Mouse (Mus musculus): ENCODE data around the gene Slc35e1. TPM values are rescaled to one million over a fixed set of nuclear protein-coding genes. Genes with fewer than 3 reads are reported as not detected.

The Slc35e1 gene
- total RNA-seq, 2 experiments from 2014 or later, result 44.5 to 46.4 TPM

Small RNA genes lying within 50 kb of the gene (microRNA-seq; reads per million reads assigned to microRNA genes)
- 0 reads per million in 2 experiments for gene Gm28019
- gene Mir7068, result 5.4 to 6.1 reads per million in 2 experiments

Other genes starting within 250 kb of the Slc35e1 start
- gene Gm10282, start 187.4 kb downstream of the Slc35e1 start, total RNA-seq (2021), result 10 to 100 TPM in 1 of 2 experiments, 1 to 10 TPM in 1; 9.7 to 10.6 TPM
- gene Klf2, start 173.6 kb downstream of the Slc35e1 start, total RNA-seq (2021), result 10 to 100 TPM; 20.2 to 22.0 TPM
- 10 to 100 TPM; 69.7 to 72.4 TPM for gene Eps15l1, start 71.2 kb downstream of the Slc35e1 start, total RNA-seq (2021)
- 1 to 10 TPM in 1 of 2 experiments, under 1 TPM in 1; 0.78 to 1.5 TPM for gene Calr3, start 48.7 kb downstream of the Slc35e1 start, total RNA-seq (2021)
- 10 to 100 TPM; 10.7 to 13.2 TPM for gene 1700030K09Rik, start 48.7 kb downstream of the Slc35e1 start, total RNA-seq (2021)
- 10 to 100 TPM; 72.4 to 75.2 TPM for gene Cherp, start 17.4 kb downstream of the Slc35e1 start, total RNA-seq (2021)
- gene Med26, start 55.7 kb upstream of the Slc35e1 start, total RNA-seq (2021), result 1 to 10 TPM; 9.5 TPM
- 100 to 1,000 TPM; 112 to 118 TPM for gene Smim7, start 78.5 kb upstream of the Slc35e1 start, total RNA-seq (2021)
- 100 to 1,000 TPM; 117 to 128 TPM for gene Tmem38a, start 79.4 kb upstream of the Slc35e1 start, total RNA-seq (2021)
- gene Nwd1, start 154.1 kb upstream of the Slc35e1 start, total RNA-seq (2021), result 10 to 100 TPM; 41.8 to 46.6 TPM
- 100 to 1,000 TPM; 158 to 162 TPM for gene Sin3b, start 230.7 kb upstream of the Slc35e1 start, total RNA-seq (2021)